Mouse (Mus musculus) bone marrow, adult 2 months (tissue): ENCODE measurements at regions not wholly inside any gene's neighbourhood (a gene's known extent, or its start where the extent isn't known, plus 50 kb on each side); places are given as distances from the start of the nearest gene placed in this dataset.

Experiments used
- H3K27ac ChIP-seq: fragments of 200-500 bp; 2 replicates; pipeline ENCODE4 v1.5.1; 2012; ENCODE audit warnings: low read depth, mild to moderate bottlenecking, control low read depth, inconsistent platforms, low read length; ENCODE audit not compliant: control insufficient read depth, poor library complexity, insufficient read depth
- H3K4me1 ChIP-seq: fragments of 200-500 bp; 2 replicates; pipeline ENCODE4 v1.6.1; 2011; ENCODE audit warnings: low read length; ENCODE audit not compliant: control insufficient read depth, insufficient read depth
- H3K4me3 ChIP-seq: fragments of 200-500 bp; replicated peaks from 2 replicates; pipeline ENCODE3; 2011; ENCODE audit warnings: mild to moderate bottlenecking, low read depth, low read length, control low read depth; ENCODE audit not compliant: control insufficient read depth
- CTCF ChIP-seq: fragments of 200-500 bp; IDR thresholded peaks from 2 replicates; pipeline ENCODE4 v1.5.1; 2011; ENCODE audit warnings: low read length, control low read depth; ENCODE audit not compliant: control insufficient read depth, insufficient read depth
- POLR2A ChIP-seq: fragments of 200-500 bp; IDR thresholded peaks from 2 replicates; pipeline ENCODE4 v1.6.1; 2011; ENCODE audit warnings: low read depth, mild to moderate bottlenecking, control low read depth, low read length, borderline replicate concordance; ENCODE audit not compliant: control insufficient read depth
- WGBS: fragments of 180-500 bp; shearing (Covaris S2); methylation state at CpG from one replicate; pipeline ENCODE4 v1.1.7; 2018; 5-methylcytosine and 5-hydroxymethylcytosine counted together

DNA sequence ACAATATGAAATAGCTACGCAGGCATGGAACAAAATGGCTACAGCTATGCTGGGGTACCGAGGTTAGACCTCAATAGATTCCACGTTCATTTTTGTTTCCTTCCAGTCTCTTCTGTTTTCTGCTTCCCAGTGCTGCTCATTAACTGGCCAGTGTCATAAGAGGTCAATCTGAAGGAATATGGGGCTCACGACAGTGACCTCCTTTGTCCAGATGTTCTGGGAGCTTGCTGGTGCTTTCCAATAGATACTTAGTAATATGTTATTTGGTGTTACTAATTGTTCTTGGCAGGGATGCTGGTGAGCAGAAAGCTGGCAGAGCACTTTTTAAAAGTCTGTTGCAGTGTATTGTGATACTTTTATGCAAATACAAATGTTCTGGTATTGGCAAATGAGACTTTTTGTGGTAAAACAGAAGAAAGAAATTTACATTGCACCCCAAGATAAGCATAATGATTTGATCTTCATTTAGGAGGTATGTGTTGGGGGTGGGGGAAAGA, 95.8 kb upstream of the Arg1 start:
- H3K4me3 ChIP-seq: no peak overlapping the region
- TF ChIP-seq CTCF: no peak
- H3K27ac ChIP-seq: no peak overlapping the region
- WGBS: 87% methylated on average over 4 of the region's 4 CpGs
- H3K4me1 ChIP-seq: no peaks in the 10 kb centered on the region

DNA sequence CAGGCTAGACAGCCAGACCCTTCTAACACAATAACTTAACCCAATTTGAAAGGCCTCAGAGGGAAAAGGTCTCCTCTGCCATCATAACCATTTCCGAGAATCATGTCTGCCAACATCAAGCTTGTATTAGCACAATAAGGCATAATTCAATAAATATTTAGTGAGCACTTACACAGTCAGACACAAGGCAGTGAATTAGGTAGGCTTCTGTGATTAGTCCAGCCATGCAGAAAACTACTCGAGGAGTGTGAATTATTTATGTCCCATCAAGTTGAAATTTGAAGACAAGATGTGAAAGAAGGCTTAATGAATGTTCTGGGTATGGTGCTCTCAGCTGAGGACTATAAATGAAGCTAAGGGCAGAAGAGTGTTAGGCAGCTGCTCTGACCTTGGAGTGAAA, 91.7 kb upstream of the Arg1 start:
- WGBS: 72% methylated on average over 2 of the region's 2 CpGs
- no peak overlapping the region for H3K4me3 ChIP-seq
- no peak overlapping the region for H3K27ac ChIP-seq
- no peaks in the 10 kb centered on the region for H3K4me1 ChIP-seq
- no peak for TF ChIP-seq CTCF
- no peak for TF ChIP-seq POLR2A

- no peak overlapping the region for H3K4me3 ChIP-seq
Measured at GRCm38 (mm10) chr10:25017843-25018242, 90.6 kb upstream of the Arg1 start.

DNA sequence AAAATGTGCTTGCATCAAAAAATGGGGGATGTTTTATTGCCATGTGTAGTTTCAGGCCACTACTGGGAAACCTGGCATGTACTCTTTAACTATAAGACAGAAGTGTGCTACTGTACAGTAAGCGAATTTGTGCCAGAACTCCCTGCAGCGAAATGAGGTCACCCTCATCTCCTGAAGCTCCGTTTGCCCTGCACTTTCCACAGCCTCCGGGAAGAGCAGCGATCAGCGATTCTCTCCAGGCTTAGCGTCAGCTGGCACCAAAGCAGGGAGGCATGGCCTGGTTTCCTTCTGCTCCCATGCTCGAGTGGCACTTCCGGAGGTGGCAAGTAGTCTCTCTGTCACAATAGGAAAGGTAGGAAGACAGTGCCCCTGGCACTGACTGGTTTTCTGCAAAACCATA, 88.8 kb upstream of the Arg1 start:
- H3K4me1 ChIP-seq: no peaks in the 10 kb centered on the region
- TF ChIP-seq POLR2A: no peak
- TF ChIP-seq CTCF: no peak
- H3K27ac ChIP-seq: no peak overlapping the region
- 77% methylated on average over 9 of the region's 9 CpGs for WGBS
- H3K4me3 ChIP-seq: no peak overlapping the region

More at GRCm38 (mm10) chr10:25017843-25018242, 90.6 kb upstream of the Arg1 start:
- Histone ChIP-seq H3K27ac (no peak overlapping the region), H3K4me1 (no peaks in the 10 kb centered on the region)
- WGBS: 83% methylated on average over 1 of the region's 1 CpGs
- TF ChIP-seq CTCF (no peak), POLR2A (no peak)

DNA sequence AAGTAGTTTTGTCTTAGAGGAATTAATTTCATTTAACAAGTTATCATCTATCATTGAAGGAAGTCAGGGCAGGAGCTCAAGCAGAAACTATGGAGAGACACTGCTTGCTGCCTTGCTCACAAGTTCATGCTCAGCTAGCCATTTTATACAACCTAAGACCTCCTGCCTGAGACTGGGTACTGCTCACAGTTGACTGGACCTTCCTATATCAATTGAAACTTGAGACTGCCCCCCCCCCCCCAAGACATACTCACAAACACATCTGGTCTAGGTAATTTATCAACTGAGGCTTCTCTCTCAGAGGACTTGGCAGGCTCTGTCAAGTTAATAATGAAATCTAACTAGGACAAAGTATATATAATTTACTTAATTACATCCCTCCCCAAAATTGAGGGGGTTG, 84.8 kb upstream of the Arg1 start:
- TF ChIP-seq CTCF (no peak), POLR2A (no peak)
- Histone ChIP-seq H3K4me1 (no peaks in the 10 kb centered on the region), H3K4me3 (no peak overlapping the region)

GRCm38 (mm10) chr10:25001299-25001698, 74.0 kb upstream of the Arg1 start:
- no peak overlapping the region for H3K27ac ChIP-seq
- WGBS: 90% methylated on average over 8 of the region's 8 CpGs
- TF ChIP-seq CTCF: no peak
- no peak for TF ChIP-seq POLR2A
- no peak overlapping the region for H3K4me3 ChIP-seq
- no peaks in the 10 kb centered on the region; the same call in 1 of the 2 replicates for H3K4me1 ChIP-seq

More for the DNA sequence above, 84.8 kb upstream of the Arg1 start:
- no peak overlapping the region for H3K27ac ChIP-seq

DNA sequence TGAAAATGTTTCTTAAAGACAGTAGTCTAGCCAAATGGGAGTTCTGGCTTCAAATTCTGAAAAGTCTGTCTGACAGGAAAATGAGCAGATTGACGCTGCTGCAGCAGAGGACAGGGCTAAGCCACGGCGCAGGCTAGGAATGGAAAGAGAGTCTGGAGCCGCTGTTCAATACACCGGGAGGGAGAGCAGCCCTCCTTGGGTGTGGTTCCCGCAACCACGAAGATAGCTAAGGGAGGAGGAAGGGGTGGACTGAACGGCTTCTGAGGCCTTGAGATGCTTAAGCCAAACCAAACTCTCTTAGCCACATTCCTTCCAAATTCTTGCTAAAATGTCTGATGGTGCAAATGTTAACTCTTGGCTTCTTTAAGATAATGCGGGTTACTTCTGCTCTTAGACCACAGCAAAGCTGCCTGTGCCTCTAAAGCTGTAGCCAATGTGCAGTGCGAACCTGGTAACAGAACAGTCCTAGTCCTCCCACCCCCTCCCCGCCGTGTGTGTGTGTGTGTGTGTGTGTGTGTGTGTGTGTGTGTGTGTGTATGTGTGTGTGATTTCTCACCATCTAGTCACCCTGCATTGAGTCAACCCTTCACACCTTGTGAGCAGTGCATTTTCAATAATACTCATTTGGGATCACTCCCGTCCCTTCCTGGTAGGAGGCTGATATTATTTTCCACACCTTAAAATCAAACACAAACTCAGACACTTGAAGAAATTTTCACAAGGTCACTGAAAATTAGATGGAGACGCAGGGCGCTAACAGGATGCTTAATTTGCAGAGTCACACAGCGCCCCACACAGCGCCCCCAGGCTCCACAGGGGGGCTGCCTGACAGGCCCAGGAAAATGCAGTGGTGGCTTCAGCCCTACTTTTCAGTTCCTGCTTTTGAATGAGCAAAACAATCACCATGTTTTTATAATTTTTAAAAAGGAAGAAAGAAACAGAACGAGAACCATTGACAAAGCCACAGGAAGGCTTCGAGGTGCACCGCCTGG, 73.2 kb upstream of the Arg1 start:
- Histone ChIP-seq H3K4me3 (no peak overlapping the region), H3K27ac (no peak overlapping the region), H3K4me1 (no peaks in the 10 kb centered on the region; the same call in 1 of the 2 replicates)
- no peak for TF ChIP-seq POLR2A
- no peak for TF ChIP-seq CTCF
- WGBS: 58% methylated on average over 20 of the region's 20 CpGs

- no peak overlapping the region for H3K4me3 ChIP-seq
- WGBS: 72% methylated on average over 5 of the region's 5 CpGs
- H3K4me1 ChIP-seq: no peaks in the 10 kb centered on the region; the same call in 1 of the 2 replicates
- no peak for TF ChIP-seq POLR2A
- TF ChIP-seq CTCF: no peak
- no peak overlapping the region for H3K27ac ChIP-seq
Measured at GRCm38 (mm10) chr10:24999807-25000206, 72.5 kb upstream of the Arg1 start.
